Mouse (Mus musculus) CH12.LX (cell line): ENCODE measurements around the gene Trafd1. TPM values are rescaled to one million over a fixed set of nuclear protein-coding genes. Genes with fewer than 3 reads are reported as not detected.

Experiments
- DNase-seq: peaks from one replicate; pipeline ENCODE4 v3.0.0-alpha.2; 2013; ENCODE audit errors: extremely low read depth
- H3K27ac ChIP-seq: 2 replicates; pipeline ENCODE4 v1.5.1; 2012; ENCODE audit warnings: low read depth, mild to moderate bottlenecking, control low read depth, moderate library complexity; ENCODE audit not compliant: insufficient read depth
- H3K27me3 ChIP-seq: replicated peaks from 2 replicates; pipeline ENCODE3; 2012; ENCODE audit warnings: inconsistent platforms
- H3K36me3 ChIP-seq, 2 experiments: replicated peaks in 1 of 2; 2 replicates each; pipeline versions ENCODE3 to v1.6.1; 2012; ENCODE audit warnings: inconsistent platforms in 1 of 2, low read length in 1 of 2, mild to moderate bottlenecking in 1 of 2, mixed read lengths in 1 of 2, moderate library complexity in 1 of 2; ENCODE audit not compliant: control insufficient read depth in 1 of 2, insufficient read depth in 1 of 2
- H3K4me1 ChIP-seq, 2 experiments: 2 replicates each; pipeline ENCODE4 v1.6.1; 2012; ENCODE audit warnings: inconsistent platforms in 1 of 2, moderate library complexity in 1 of 2; ENCODE audit not compliant: insufficient read depth in 2 of 2, control insufficient read depth in 1 of 2
- H3K4me2 ChIP-seq: 2 replicates; pipeline ENCODE4 v1.6.1; 2012; ENCODE audit warnings: low read depth, mild to moderate bottlenecking, control low read depth; ENCODE audit not compliant: poor library complexity, insufficient read depth, severe bottlenecking
- H3K4me3 ChIP-seq, 3 experiments: fragments of 150-350 bp in 1 of 3; sonication (generic) in 1 of 3; replicated peaks in 1 of 3; 2 replicates each; pipeline versions ENCODE3 to v1.5.1; 2011 to 2012; ENCODE audit warnings: low read depth in 2 of 3, low read length in 2 of 3, mild to moderate bottlenecking in 2 of 3, moderate library complexity in 2 of 3, control low read depth in 1 of 3, improper control_type of control experiment in 1 of 3, inconsistent platforms in 1 of 3, mixed read lengths in 1 of 3; ENCODE audit not compliant: poor library complexity in 1 of 3
- H3K79me2 ChIP-seq: replicated peaks from 2 replicates; pipeline ENCODE4 v1.6.1; 2012; ENCODE audit warnings: mild to moderate bottlenecking, moderate library complexity; ENCODE audit not compliant: control insufficient read depth, poor library complexity, insufficient read depth, severe bottlenecking; ENCODE audit errors: extremely low read depth
- H3K9ac ChIP-seq: 2 replicates; pipeline ENCODE4 v1.6.1; 2012; ENCODE audit warnings: low read depth, mild to moderate bottlenecking, control low read depth, moderate library complexity; ENCODE audit not compliant: insufficient read depth
- H3K9me3 ChIP-seq: replicated peaks from 2 replicates; pipeline ENCODE3; 2012; ENCODE audit warnings: low read length, inconsistent platforms, mixed read lengths
- BHLHE40 ChIP-seq: IDR thresholded peaks from 2 replicates; pipeline ENCODE4 v1.6.1; 2011; ENCODE audit warnings: mild to moderate bottlenecking, low read depth, low read length, improper control_type of control experiment
- CHD2 ChIP-seq: IDR thresholded peaks from 2 replicates; pipeline ENCODE4 v1.6.1; 2011; ENCODE audit warnings: low read length, improper control_type of control experiment
- HCFC1 ChIP-seq: IDR thresholded peaks from 2 replicates; pipeline ENCODE4 v1.6.1; 2012; ENCODE audit warnings: low read depth, mild to moderate bottlenecking, inconsistent platforms, low read length, improper control_type of control experiment
- IRF4 ChIP-seq: IDR thresholded peaks from 2 replicates; pipeline ENCODE4 v1.6.1; 2014; ENCODE audit warnings: low read depth, mild to moderate bottlenecking, inconsistent platforms, low read length, improper control_type of control experiment
- MAFK ChIP-seq: IDR thresholded peaks from 2 replicates; pipeline ENCODE4 v1.6.1; 2011; ENCODE audit warnings: low read length, improper control_type of control experiment; ENCODE audit not compliant: insufficient replicate concordance
- NELFE ChIP-seq: IDR thresholded peaks from 2 replicates; pipeline ENCODE4 v1.6.1; 2011; ENCODE audit warnings: low read depth, low read length, improper control_type of control experiment
- PAX5 ChIP-seq: IDR thresholded peaks from 2 replicates; pipeline ENCODE4 v1.6.1; 2012; ENCODE audit warnings: low read length, inconsistent platforms, mixed read lengths
- RCOR1 ChIP-seq: conservative IDR thresholded peaks from 2 replicates; pipeline ENCODE4 v1.6.1; 2012; ENCODE audit warnings: low read depth, mild to moderate bottlenecking, inconsistent platforms, low read length, improper control_type of control experiment
- SIN3A ChIP-seq: IDR thresholded peaks from 2 replicates; pipeline ENCODE4 v1.6.1; 2012; ENCODE audit warnings: low read length, improper control_type of control experiment, inconsistent platforms
- TBP ChIP-seq: conservative IDR thresholded peaks from 2 replicates; pipeline ENCODE4 v1.6.1; 2011; ENCODE audit warnings: low read depth, low read length, improper control_type of control experiment
- TCF12 ChIP-seq: IDR thresholded peaks from 2 replicates; pipeline ENCODE4 v1.6.1; 2014; ENCODE audit warnings: low read depth, mild to moderate bottlenecking, inconsistent platforms, low read length, improper control_type of control experiment
- USF1 ChIP-seq: IDR thresholded peaks from 2 replicates; pipeline ENCODE4 v1.6.1; 2014; ENCODE audit warnings: low read depth, mild to moderate bottlenecking, inconsistent platforms, low read length, improper control_type of control experiment
- ZC3H11A ChIP-seq: IDR thresholded peaks from 2 replicates; pipeline ENCODE4 v1.6.1; 2012; ENCODE audit warnings: low read depth, mild to moderate bottlenecking, inconsistent platforms, low read length, improper control_type of control experiment
- ZKSCAN1 ChIP-seq: IDR thresholded peaks from 2 replicates; pipeline ENCODE4 v1.6.1; 2012; ENCODE audit warnings: low read depth, inconsistent platforms, low read length, improper control_type of control experiment, borderline replicate concordance
- ZMIZ1 ChIP-seq: IDR thresholded peaks from 2 replicates; pipeline ENCODE4 v1.6.1; 2012; ENCODE audit warnings: low read depth, mild to moderate bottlenecking, inconsistent platforms, low read length, improper control_type of control experiment
- dilution Hi-C: fragments of 300-500 bp; cut with MboI; formaldehyde crosslinking; loops from 2 replicates; pipeline ENCODE4 v1.14.3; 2020; ENCODE audit warnings: low sequenced_read_pairs; ENCODE audit not compliant: extremely low pct_unique_long_range_greater_than_20kb, extremely low pct_ligation_motif_present
- in situ Hi-C: fragments of 300-500 bp; cut with MboI; formaldehyde crosslinking; loops from 3 replicates; pipeline ENCODE4 v1.14.3; 2019; ENCODE audit warnings: low sequenced_read_pairs, low pct_ligation_motif_present, low pct_unique_long_range_greater_than_20kb, mixed read lengths
- polyA plus RNA-seq: library from polyadenylated mRNA; unstranded; fragments of >175 nt; gene quantifications from 2 replicates; pipeline ENCODE4 v1.2.1, GENCODE M21; 2012; ENCODE audit warnings: low read depth; ENCODE audit not compliant: insufficient read length
- total RNA-seq, 2 experiments: library from RNA; depleted of rRNA; stranded (reverse); fragments of 300-350 nt in 1 of 2; fragments of >200 nt in 1 of 2; gene quantifications; 2 replicates each; pipeline ENCODE4 v1.2.3; 2012 to 2014

The Trafd1 gene
- total and polyA plus RNA-seq, 3 experiments, result 31.7 to 52.8 (median 42.3) TPM

GRCm38 (mm10) chr5:121389106-121389505, 3.7 kb upstream of the Trafd1 start:
- H3K9me3 ChIP-seq, result no peaks in the 10 kb centered on the region
- dilution Hi-C loops, result no loop called here
- H3K27me3 ChIP-seq, result no peaks in the 10 kb centered on the region
- TF ChIP-seq PAX5 (no peak), NELFE (no peak), ZC3H11A (no peak), CHD2 (no peak), HCFC1 (no peak), ZKSCAN1 (no peak), USF1 (no peak), RCOR1 (no peak), ZMIZ1 (no peak), TBP (no peak), MAFK (no peak), IRF4 (no peak), TCF12 (no peak), BHLHE40 (no peak), SIN3A (no peak)
- peaks cover 0 to 15% of the 10 kb centered on the region in 2 experiments; a peak in 2 of 4 replicates for H3K4me1 ChIP-seq
- no peaks in the 10 kb centered on the region for H3K36me3 ChIP-seq
- no peak for DNase-seq
- H3K9ac ChIP-seq, result peak overlapping the region; percentile 25; the same call in 1 of the 2 replicates
- no peak overlapping the region for H3K4me2 ChIP-seq
- in situ Hi-C loops, result no loop called here
- H3K27ac ChIP-seq, result no peak overlapping the region
- H3K4me3 ChIP-seq, result no peak overlapping the region
- peaks cover 7% of the 10 kb centered on the region for H3K79me2 ChIP-seq

DNA sequence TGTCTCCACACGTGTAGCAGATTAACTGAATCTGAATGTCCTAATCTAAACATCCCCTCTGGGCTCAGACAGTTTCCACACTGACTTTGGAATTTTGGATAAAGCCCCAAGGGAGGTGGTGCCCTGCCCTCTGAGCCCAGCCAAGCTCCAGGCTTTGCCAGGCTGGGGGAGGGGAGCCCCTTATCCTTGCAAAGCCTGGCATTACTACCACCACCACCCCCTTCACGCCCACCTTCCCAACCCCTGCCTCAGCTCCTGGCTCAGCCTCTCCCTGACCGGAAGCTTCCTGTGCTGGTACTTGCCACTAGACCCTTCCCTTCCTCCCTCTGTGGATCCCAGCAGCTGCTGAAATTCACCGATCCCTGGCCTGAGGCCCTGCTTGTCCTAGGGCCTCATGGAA, 1.7 kb upstream of the Trafd1 start:
- TF ChIP-seq PAX5, result no peak
- TF ChIP-seq SIN3A, result no peak
- no peak for TF ChIP-seq ZMIZ1
- Histone ChIP-seq H3K27ac (no peak overlapping the region), H3K4me3 (no peak overlapping the region), H3K27me3 (no peaks in the 10 kb centered on the region), H3K79me2 (peaks cover 14% of the 10 kb centered on the region), H3K4me1 (peaks cover 8 to 33% of the 10 kb centered on the region in 2 experiments), H3K4me2 (no peak overlapping the region), H3K36me3 (peaks cover 4 to 11% of the 10 kb centered on the region in 2 experiments), H3K9ac (no peak overlapping the region), H3K9me3 (no peaks in the 10 kb centered on the region)
- no peak for DNase-seq
- in situ Hi-C loops (no loop called here), dilution Hi-C loops (no loop called here)
